Mouse (Mus musculus): ENCODE measurements around the gene Bclaf3. TPM values are rescaled to one million over a fixed set of nuclear protein-coding genes. Genes with fewer than 3 reads are reported as not detected.
A peak's percentile ranks its signal among the peaks of the same experiment; 100 is the strongest.
"Not testable (repeated sequence)": the region's sequence is repeated elsewhere in the genome, so short reads cannot be mapped to it uniquely, and the experiment has no call there.

Gene Bclaf3
- 28.5 and 29.1 TPM in 2 replicates for polyA plus RNA-seq (2015; fragmentation: Nextera tagmentation; extraction: Ambion mirVana)

- no peak for ATAC-seq (ENCODE audit: low FRiP score)
- H3K4me1 ChIP-seq (replicated peaks): no peaks in the 10 kb centered on the region
- H3K27me3 ChIP-seq: peaks cover 16% of the 10 kb centered on the region; the same call in 1 of the 2 replicates
- no peak within 1 kb of the TSS for H3K9ac ChIP-seq
- no peaks in the 10 kb centered on the region for H3K9me3 ChIP-seq
- WGBS: 83% methylated on average over 6 of the region's 6 CpGs
- no peaks in the 10 kb centered on the region for H3K36me3 ChIP-seq
- H3K4me3 ChIP-seq: no peak within 1 kb of the TSS
- H3K4me2 ChIP-seq: no peak within 1 kb of the TSS
- no peak within 1 kb of the TSS for H3K27ac ChIP-seq
Measured at GRCm38 (mm10) chrX:159526388-159526787, at the start of gene Bclaf3. Gene Bclaf3, plus strand, starts transcription at chrX:159526688.

GRCm38 (mm10) chrX:159478243-159478940, 48.1 kb upstream of the Bclaf3 start:
- not testable (repeated sequence) for H3K4me3 ChIP-seq; ATAC-seq (ENCODE audit: low FRiP score); H3K4me2 ChIP-seq; H3K27ac ChIP-seq; H3K27me3 ChIP-seq; H3K4me1 ChIP-seq (replicated peaks); H3K9me3 ChIP-seq; H3K9ac ChIP-seq; H3K36me3 ChIP-seq
- WGBS: 83% methylated on average over 4 of the region's 4 CpGs

- Histone ChIP-seq H3K27me3 (no peaks in the 10 kb centered on the region), H3K4me1 (replicated peaks) (no peaks in the 10 kb centered on the region), H3K9me3 (no peaks in the 10 kb centered on the region), H3K4me2 (no peak overlapping the region), H3K36me3 (no peaks in the 10 kb centered on the region), H3K9ac (no peak overlapping the region), H3K27ac (no peak overlapping the region), H3K4me3 (no peak overlapping the region)
- ATAC-seq (ENCODE audit: low FRiP score): no peak
- 92% methylated on average over 1 of the region's 1 CpGs for WGBS
Measured at GRCm38 (mm10) chrX:159484247-159484646, 42.2 kb upstream of the Bclaf3 start.

GRCm38 (mm10) chrX:159503181-159503580, 23.3 kb upstream of the Bclaf3 start:
- no peak overlapping the region for H3K9ac ChIP-seq
- 69% methylated on average over 2 of the region's 2 CpGs for WGBS
- no peaks in the 10 kb centered on the region for H3K27me3 ChIP-seq
- no peak overlapping the region for H3K4me3 ChIP-seq
- no peak for ATAC-seq (ENCODE audit: low FRiP score)
- H3K4me2 ChIP-seq: no peak overlapping the region
- no peak overlapping the region for H3K27ac ChIP-seq
- no peaks in the 10 kb centered on the region for H3K9me3 ChIP-seq
- H3K4me1 ChIP-seq (replicated peaks): no peaks in the 10 kb centered on the region
- no peaks in the 10 kb centered on the region for H3K36me3 ChIP-seq

- Histone ChIP-seq H3K36me3 (no peaks in the 10 kb centered on the region), H3K4me3 (no peak overlapping the region), H3K4me2 (no peak overlapping the region), H3K27ac (no peak overlapping the region), H3K9ac (no peak overlapping the region), H3K9me3 (no peaks in the 10 kb centered on the region), H3K4me1 (replicated peaks) (no peaks in the 10 kb centered on the region), H3K27me3 (peaks cover under 1% of the 10 kb centered on the region; the same call in 1 of the 2 replicates)
- 64% methylated on average over 19 of the region's 19 CpGs for WGBS
- no peak for ATAC-seq (ENCODE audit: low FRiP score)
Measured at GRCm38 (mm10) chrX:159508331-159509036, 18.0 kb upstream of the Bclaf3 start.

- WGBS: 90% methylated on average over 4 of the region's 4 CpGs
- H3K4me3 ChIP-seq: no peak overlapping the region
Measured at GRCm38 (mm10) chrX:159509042-159509441, 17.4 kb upstream of the Bclaf3 start.

GRCm38 (mm10) chrX:159509847-159510715, 16.4 kb upstream of the Bclaf3 start:
- Histone ChIP-seq H3K27ac (no peak overlapping the region), H3K9me3 (no peaks in the 10 kb centered on the region), H3K4me2 (no peak overlapping the region), H3K4me3 (no peak overlapping the region), H3K4me1 (replicated peaks) (no peaks in the 10 kb centered on the region), H3K36me3 (no peaks in the 10 kb centered on the region), H3K27me3 (peaks cover 3% of the 10 kb centered on the region; the same call in 1 of the 2 replicates), H3K9ac (no peak overlapping the region)
- ATAC-seq (ENCODE audit: low FRiP score): no peak
- WGBS: 85% methylated on average over 19 of the region's 19 CpGs

More at GRCm38 (mm10) chrX:159509042-159509441, 17.4 kb upstream of the Bclaf3 start:
- ATAC-seq (ENCODE audit: low FRiP score): no peak
- H3K4me2 ChIP-seq: no peak overlapping the region
- peaks cover 3% of the 10 kb centered on the region; the same call in 1 of the 2 replicates for H3K27me3 ChIP-seq
- H3K27ac ChIP-seq: no peak overlapping the region
- no peaks in the 10 kb centered on the region for H3K4me1 ChIP-seq (replicated peaks)
- H3K9ac ChIP-seq: no peak overlapping the region
- H3K9me3 ChIP-seq: no peaks in the 10 kb centered on the region
- H3K36me3 ChIP-seq: no peaks in the 10 kb centered on the region

- no peak overlapping the region for H3K9ac ChIP-seq
- H3K4me2 ChIP-seq: no peak overlapping the region
- H3K27ac ChIP-seq: no peak overlapping the region
- H3K9me3 ChIP-seq: no peaks in the 10 kb centered on the region
- 77% methylated on average over 9 of the region's 9 CpGs for WGBS
- no peaks in the 10 kb centered on the region for H3K4me1 ChIP-seq (replicated peaks)
- H3K4me3 ChIP-seq: no peak overlapping the region
- ATAC-seq (ENCODE audit: low FRiP score): no peak
- H3K36me3 ChIP-seq: no peaks in the 10 kb centered on the region
- peaks cover 3% of the 10 kb centered on the region; the same call in 1 of the 2 replicates for H3K27me3 ChIP-seq
Measured at GRCm38 (mm10) chrX:159510716-159511051, 15.8 kb upstream of the Bclaf3 start.

- WGBS: 89% methylated on average over 6 of the region's 6 CpGs
Measured at GRCm38 (mm10) chrX:159515599-159515998, 10.9 kb upstream of the Bclaf3 start.

GRCm38 (mm10) chrX:159521780-159522179, 4.7 kb upstream of the Bclaf3 start:
- Histone ChIP-seq H3K9me3 (no peaks in the 10 kb centered on the region), H3K36me3 (no peaks in the 10 kb centered on the region), H3K4me1 (replicated peaks) (no peaks in the 10 kb centered on the region), H3K4me2 (no peak overlapping the region), H3K27ac (no peak overlapping the region), H3K4me3 (no peak overlapping the region), H3K9ac (no peak overlapping the region), H3K27me3 (peaks cover 10% of the 10 kb centered on the region; the same call in 1 of the 2 replicates)
- WGBS: 86% methylated on average over 3 of the region's 3 CpGs
- no peak for ATAC-seq (ENCODE audit: low FRiP score)

More at GRCm38 (mm10) chrX:159515599-159515998, 10.9 kb upstream of the Bclaf3 start:
- Histone ChIP-seq H3K9ac (no peak overlapping the region), H3K4me2 (no peak overlapping the region), H3K27ac (no peak overlapping the region), H3K4me1 (replicated peaks) (no peaks in the 10 kb centered on the region), H3K4me3 (no peak overlapping the region), H3K36me3 (no peaks in the 10 kb centered on the region), H3K27me3 (peaks cover 3% of the 10 kb centered on the region; the same call in 1 of the 2 replicates), H3K9me3 (no peaks in the 10 kb centered on the region)
- ATAC-seq (ENCODE audit: low FRiP score): no peak

GRCm38 (mm10) chrX:159522651-159523050, 3.8 kb upstream of the Bclaf3 start:
- Histone ChIP-seq H3K4me2 (no peak overlapping the region), H3K27ac (no peak overlapping the region), H3K9me3 (no peaks in the 10 kb centered on the region), H3K9ac (no peak overlapping the region), H3K27me3 (peaks cover 16% of the 10 kb centered on the region; the same call in 1 of the 2 replicates), H3K4me1 (replicated peaks) (no peaks in the 10 kb centered on the region), H3K36me3 (no peaks in the 10 kb centered on the region), H3K4me3 (no peak overlapping the region)
- WGBS: 76% methylated on average over 4 of the region's 4 CpGs
- ATAC-seq (ENCODE audit: low FRiP score): no peak

- H3K27ac ChIP-seq: peak overlapping the region; percentile 85
- H3K9me3 ChIP-seq: no peaks in the 10 kb centered on the region
- peaks cover 4% of the 10 kb centered on the region for H3K4me1 ChIP-seq (replicated peaks)
- H3K27me3 ChIP-seq: no peaks in the 10 kb centered on the region
- peak overlapping the region; percentile 77 for H3K9ac ChIP-seq
- peak; percentile 98 for ATAC-seq (ENCODE audit: low FRiP score)
- no peaks in the 10 kb centered on the region for H3K36me3 ChIP-seq
- H3K4me3 ChIP-seq: peak overlapping the region; percentile 61
- 14% methylated on average over 33 of the region's 38 CpGs for WGBS
- peak overlapping the region; percentile 55 for H3K4me2 ChIP-seq
Measured at GRCm38 (mm10) chrX:159532427-159532810, 5.9 kb downstream of the Bclaf3 start.
